Mouse (Mus musculus): ENCODE data around the gene Rarres1.

GRCm38 (mm10) chr3:67551193-67551592, 35.9 kb upstream of the Rarres1 start:
- TF ChIP-seq CTCF (conservative IDR thresholded peaks at IDR 0.05 in 1 of 2, IDR thresholded peaks at IDR 0.05 in 1 of 2; ENCODE audit: low read depth in 2 of 2, low read length in 2 of 2): no peak
- TF ChIP-seq PAX5 (IDR thresholded peaks at IDR 0.05; ENCODE audit: low read length): no peak
- TF ChIP-seq ZNF384 (IDR thresholded peaks at IDR 0.05; ENCODE audit: low read depth, low read length): no peak
- TF ChIP-seq BHLHE40 (IDR thresholded peaks at IDR 0.05; ENCODE audit: low read depth, low read length): no peak
- no peak for TF ChIP-seq TCF12 (IDR thresholded peaks at IDR 0.05; ENCODE audit: low read depth, low read length)
- TF ChIP-seq EP300 (IDR thresholded peaks at IDR 0.05; ENCODE audit: low read length): no peak
- TF ChIP-seq SMC3 (IDR thresholded peaks at IDR 0.05; ENCODE audit: low read depth, low read length): no peak
- TF ChIP-seq MAZ (IDR thresholded peaks at IDR 0.05; ENCODE audit: low read depth, low read length): no peak
- TF ChIP-seq POLR2A (IDR thresholded peaks at IDR 0.05; ENCODE audit: low read depth, low read length): no peak
- TF ChIP-seq MAX (IDR thresholded peaks at IDR 0.05; ENCODE audit: low read length): no peak
- no peak for TF ChIP-seq ZC3H11A (IDR thresholded peaks at IDR 0.05; ENCODE audit: low read depth, low read length)
